Mouse (Mus musculus) adrenal gland, postnatal 25 days (tissue): ENCODE data around the gene Mt4. TPM values are rescaled to one million over a fixed set of nuclear protein-coding genes. Genes with fewer than 3 reads are reported as not detected.
"Not testable (repeated sequence)": the region's sequence is repeated elsewhere in the genome, so short reads cannot be mapped to it uniquely, and the experiment has no call there.

ENCODE experiments used
- DNase-seq: peaks from one replicate; pipeline ENCODE4 v3.0.0; 2021; ENCODE audit warnings: mixed read lengths
- total RNA-seq: library from RNA; stranded (reverse); gene quantifications from 2 replicates; pipeline ENCODE4 v1.2.3, GENCODE M21; 2021

Mt4 gene
- total RNA-seq, 1 experiment from 2014 or later: not detected

GRCm38 (mm10) chr8:94135556-94135955, 1.4 kb upstream of the Mt4 start:
- DNase-seq: no peak

DNA sequence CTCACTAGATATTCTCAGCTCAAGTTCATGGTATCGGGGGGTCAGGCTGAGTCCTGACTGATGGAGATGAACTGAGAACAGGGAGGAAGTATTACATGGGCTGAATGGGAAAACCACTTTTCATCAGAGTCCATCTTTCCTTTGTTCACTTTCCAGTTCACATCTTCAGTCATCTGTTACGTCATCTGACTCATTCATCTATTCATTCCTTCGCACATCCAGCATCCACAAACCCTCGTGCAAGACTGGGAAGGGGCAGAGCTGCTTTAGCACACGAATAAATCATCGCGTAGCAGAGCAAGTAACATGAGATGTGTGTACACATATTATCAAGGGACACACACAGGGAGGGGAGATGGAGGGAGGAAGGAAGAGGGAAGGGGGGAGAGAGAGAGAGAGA, 805 bp upstream of the Mt4 start:
- DNase-seq: no peak

DNA sequence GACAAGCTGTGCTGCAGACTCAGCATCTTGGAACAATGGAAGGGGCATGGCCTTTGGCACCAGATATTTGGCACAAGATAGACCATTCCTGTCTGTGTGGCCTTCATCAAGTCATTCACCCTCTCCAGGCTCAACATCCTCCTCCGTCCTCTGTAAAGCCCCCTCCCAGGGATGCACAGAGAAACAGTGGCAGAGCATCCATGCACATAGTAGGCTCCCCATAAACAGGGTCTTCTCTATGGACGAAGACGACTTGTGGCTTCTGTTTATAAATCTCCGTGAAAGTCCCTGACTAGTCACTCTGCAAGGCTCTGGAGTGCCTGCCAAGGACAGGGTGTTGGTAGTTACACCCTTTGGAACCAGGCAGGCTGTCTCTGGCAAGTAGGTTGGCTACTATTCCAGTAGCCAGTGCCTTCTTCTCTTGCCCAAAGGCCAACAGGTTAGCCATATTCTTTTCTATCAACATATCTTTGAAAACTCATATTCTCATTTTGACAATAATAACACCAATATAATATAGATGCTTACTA, 3.3 kb downstream of the Mt4 start:
- DNase-seq: no peak

DNA sequence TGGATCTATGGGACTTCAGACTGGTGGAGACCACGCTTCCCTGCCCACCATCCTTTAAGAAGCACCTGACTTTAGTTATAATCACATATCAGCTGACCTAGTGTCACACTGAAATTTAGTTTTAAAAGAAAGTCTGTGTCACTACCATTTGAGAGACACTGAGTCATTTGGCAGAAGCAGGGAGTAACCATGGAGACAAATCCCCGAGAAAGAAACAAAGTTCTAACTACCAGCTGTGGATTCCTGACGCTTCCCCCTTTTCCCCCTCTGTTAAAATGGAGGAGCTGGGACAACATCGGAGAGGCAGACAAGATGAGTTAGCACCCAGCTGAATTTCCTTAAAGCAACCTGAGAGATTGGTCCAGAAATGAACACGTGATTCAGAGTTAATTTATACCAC, 11.2 kb downstream of the Mt4 start:
- DNase-seq: no peak

DNA sequence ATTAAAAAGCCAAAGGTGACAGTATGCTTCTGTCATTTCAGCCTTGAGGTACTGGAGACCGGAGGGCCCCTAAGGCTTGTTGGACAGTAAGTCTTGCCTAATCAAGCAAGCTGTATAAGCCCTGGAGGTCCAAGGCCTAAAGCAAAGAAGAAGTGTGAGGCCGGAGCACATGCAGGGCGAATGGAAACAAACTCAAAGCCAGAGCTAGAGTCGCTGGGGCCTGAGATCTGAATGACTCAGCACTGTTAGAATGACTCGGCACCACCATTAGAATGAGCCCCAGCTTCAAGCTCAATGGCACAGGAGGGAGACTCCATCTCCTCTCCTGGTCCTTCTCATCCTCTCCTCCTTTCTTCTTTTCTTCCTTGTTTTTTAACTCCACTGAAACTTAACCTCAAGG, 13.9 kb downstream of the Mt4 start:
- no peak for DNase-seq

DNA sequence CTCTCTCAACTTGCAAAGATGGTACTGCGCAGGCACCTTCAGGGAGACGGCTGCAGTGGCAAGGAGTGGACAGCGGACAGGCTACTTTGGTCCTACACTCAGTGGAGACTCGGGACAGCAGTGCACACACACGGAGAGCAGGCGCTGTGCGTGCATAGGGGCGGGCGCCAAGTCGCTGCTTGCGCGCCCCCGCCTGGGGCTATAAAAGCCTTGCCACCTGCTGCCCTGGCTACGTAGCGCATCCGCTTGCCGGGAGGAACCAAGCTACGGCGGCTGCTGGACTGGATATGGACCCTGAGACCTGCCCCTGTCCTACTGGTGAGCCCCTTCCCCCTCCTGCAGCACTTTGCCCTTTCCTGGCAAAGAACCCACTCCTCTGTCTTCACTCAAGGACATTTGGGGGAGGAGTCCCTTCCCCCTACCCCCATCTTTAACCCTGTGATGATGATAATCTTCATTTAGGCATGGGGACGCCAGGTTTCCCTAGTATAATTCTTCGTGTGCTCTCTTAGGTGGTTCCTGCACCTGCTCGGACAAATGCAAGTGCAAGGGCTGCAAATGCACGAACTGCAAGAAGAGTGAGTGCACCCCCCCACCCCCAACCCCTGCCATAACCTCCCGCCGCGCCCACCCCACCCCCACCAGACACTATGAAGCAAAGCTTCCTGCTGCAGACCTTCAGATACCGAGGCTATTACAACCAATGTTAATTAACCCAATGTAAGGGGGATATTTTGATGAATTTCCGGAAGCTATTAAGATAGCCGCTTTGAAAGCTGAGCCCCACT, 15.7 kb downstream of the Mt4 start, which contains the start of gene Mt3:
Gene Mt3 (plus strand): TSS at position 95 of the 788 bp plus-strand sequence.
- peak; percentile 54 for DNase-seq

- DNase-seq: no peak
Observed at GRCm38 (mm10) chr8:94153451-94153850, 16.5 kb downstream of the Mt4 start.

GRCm38 (mm10) chr8:94154537-94154936, 17.5 kb downstream of the Mt4 start:
- no peak for DNase-seq

- DNase-seq: no peak
Observed at GRCm38 (mm10) chr8:94156092-94156491, 19.1 kb downstream of the Mt4 start.

GRCm38 (mm10) chr8:94165772-94166171, 28.8 kb downstream of the Mt4 start:
- DNase-seq: not testable (repeated sequence)

- peak; percentile 88 for DNase-seq
Observed at GRCm38 (mm10) chr8:94167244-94167643, 30.2 kb downstream of the Mt4 start.

DNA sequence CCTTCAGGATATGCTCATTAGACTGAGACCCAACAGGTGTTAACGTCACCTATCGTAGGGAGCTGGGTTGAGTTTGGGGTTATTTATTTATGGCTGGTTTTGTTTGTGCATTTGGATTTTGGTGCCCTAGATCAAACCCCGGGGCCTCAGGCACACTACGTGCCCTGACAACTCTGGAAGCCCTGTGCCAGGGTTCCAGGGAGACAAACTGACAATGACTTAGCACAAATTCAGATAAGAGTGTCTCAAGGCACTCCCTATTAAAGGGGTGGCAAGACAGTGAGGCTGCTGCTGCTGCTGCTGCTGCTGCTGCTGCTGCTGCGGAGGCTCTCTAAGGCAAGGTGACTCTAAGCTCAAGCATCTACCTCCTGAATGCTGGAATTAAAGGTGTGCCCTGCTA, 32.5 kb downstream of the Mt4 start:
- DNase-seq: no peak

GRCm38 (mm10) chr8:94171321-94171755, 34.3 kb downstream of the Mt4 start:
- DNase-seq: no peak

DNA sequence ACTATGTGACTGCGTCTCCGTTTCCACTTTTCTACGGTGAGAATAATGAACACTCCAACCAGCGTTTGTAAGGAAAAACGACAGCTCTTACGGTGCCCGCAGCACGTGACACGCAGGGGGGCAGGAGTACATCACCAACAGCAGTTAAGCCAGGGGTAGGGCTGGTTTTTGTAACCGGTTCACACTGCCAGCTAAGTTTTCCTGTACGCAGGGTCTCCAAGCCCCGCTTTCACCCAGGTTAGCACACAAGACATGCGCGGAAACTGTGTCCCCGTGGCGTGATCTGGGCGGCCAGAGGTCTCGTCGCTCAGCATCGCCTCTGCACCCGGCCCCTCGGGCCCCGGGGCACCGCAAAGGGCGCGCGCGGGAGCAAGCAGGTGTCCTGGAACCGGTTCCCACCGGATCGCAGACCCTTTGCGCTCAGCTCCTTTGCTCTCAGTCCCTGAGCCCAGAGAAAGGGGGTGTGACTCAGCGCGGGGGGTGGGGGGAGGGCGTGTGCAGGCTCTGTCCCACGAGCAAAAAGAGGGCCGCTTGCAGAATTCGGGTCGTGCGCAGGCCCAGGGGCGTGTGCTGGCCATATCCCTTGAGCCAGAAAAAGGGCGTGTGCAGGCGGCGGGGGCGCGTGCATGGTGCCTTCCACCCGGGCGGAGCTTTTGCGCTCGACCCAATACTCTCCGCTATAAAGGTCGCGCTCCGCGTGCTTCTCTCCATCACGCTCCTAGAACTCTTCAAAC, 35.2 kb downstream of the Mt4 start, which contains the start of gene Mt2:
Gene Mt2 (plus strand): TSS at position 590 of the 734 bp plus-strand sequence.
- DNase-seq: peak; percentile 79

DNA sequence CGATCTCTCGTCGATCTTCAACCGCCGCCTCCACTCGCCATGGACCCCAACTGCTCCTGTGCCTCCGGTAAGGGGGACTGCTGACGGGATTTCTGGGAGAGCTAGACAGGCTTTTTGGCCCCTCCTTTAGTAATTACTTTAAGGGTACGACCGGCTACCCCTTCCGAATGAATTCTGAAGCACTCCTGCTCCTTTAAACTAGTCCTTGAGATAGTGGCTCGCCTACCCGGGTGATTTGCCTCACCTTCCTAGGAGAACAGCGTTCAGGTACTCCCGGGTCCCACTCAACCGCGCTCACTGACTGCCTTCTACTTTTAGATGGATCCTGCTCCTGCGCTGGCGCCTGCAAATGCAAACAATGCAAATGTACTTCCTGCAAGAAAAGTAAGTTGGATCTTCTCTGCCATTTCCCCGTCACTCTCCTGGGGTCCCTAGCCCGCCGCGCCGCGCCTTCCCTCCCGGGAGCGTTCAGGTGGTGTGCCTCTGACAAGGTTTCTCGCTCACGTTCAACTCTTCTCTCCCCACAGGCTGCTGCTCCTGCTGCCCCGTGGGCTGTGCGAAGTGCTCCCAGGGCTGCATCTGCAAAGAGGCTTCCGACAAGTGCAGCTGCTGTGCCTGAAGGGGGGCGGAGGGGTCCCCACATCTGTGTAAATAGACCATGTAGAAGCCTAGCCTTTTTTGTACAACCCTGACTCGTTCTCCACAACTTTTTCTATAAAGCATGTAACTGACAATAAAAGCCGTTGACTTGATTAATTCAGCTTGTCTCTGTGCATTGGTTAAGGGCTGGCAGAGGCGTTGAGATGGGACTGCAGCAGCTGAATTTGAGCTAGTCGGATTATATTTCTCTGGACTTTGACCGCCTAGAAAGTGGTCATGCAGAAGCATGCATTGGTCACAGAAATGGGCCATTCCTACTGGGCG, 36.1 kb downstream of the Mt4 start:
- DNase-seq: no peak

DNA sequence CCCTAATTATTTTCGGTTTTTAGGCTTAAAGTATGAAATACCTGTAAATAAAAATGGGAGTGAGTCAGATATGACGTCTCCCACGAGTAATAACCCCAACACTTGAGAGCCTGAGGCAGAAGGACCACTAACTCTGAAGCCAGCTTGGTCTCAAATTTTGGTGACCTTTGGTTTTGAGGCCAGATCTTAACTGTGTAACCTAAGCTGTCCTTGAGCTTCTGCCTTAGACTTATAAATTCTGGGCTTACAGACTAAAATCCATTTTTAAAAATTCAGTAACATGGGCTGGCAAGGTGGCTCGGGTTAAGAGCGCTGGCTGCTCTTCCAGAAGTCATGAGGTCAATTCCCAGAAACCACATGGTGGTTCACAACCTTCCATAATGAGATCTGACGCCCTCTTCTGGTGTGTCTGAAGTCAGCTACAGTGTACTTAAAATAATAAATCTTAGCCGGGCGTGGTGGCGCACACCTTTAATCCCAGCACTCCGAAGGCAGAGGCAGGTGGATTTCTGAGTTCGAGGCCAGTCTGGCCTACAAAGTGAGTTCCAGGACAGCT, 36.9 kb downstream of the Mt4 start:
- DNase-seq: no peak

- no peak for DNase-seq
Observed at GRCm38 (mm10) chr8:94174619-94175213, 37.7 kb downstream of the Mt4 start.

- DNase-seq: no peak
Observed at GRCm38 (mm10) chr8:94177716-94178390, 40.9 kb downstream of the Mt4 start.

GRCm38 (mm10) chr8:94178857-94179712, 42.1 kb downstream of the Mt4 start, which contains the start of gene Mt1:
Gene Mt1, plus strand, starts transcription at chr8:94179082.
- peak; percentile 91 for DNase-seq
